Mouse (Mus musculus) kidney, adult 2 months (tissue): ENCODE measurements at regions not wholly inside any gene's neighbourhood (a gene's known extent, or its start where the extent isn't known, plus 50 kb on each side); places are given as distances from the start of the nearest gene placed in this dataset.

ENCODE experiments used
- CTCF ChIP-seq: fragments of 200-500 bp; conservative IDR thresholded peaks from 2 replicates; pipeline ENCODE4 v1.5.1; 2011; ENCODE audit warnings: low read depth, mild to moderate bottlenecking, control low read depth, low read length, moderate library complexity, mixed read lengths; ENCODE audit not compliant: insufficient read depth, insufficient read length
- POLR2A ChIP-seq: fragments of 200-500 bp; IDR thresholded peaks from one replicate; pipeline ENCODE4 v1.6.1; 2011; ENCODE audit warnings: low read depth, low read length, control low read depth

DNA sequence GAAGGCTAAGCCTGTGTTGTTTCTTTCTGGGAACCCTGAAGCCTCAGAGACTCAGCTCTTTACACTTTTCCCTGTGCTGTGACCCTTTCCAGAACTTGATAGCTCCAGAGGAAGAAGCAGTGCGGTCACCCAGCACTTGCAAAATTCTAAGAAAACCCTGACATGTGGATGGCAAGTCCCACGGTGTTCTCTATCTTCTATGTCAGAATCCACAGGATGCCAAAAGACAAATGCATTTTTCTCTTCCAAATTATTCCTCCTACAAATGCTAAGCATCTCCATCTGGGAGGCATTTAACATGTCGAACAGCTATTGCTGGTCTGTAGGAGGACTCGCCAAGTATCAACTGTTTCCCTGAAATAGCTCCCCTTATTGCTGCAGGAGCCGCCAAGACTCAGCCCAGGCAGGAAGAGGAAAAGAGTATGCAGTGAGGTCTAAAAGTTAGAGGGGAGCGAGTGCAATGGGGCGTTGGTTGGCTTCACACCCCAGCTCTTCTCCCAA lies 274.0 kb upstream of the Xylt1 start:
- TF ChIP-seq CTCF (no peak), POLR2A (no peak)
